Mouse (Mus musculus): ENCODE measurements around the gene Farp2.

GRCm38 (mm10) chr1:93632723-93633122 is 120.8 kb downstream of the Farp2 start:
- no peak for TF ChIP-seq ZNF384 (IDR thresholded peaks at IDR 0.05; ENCODE audit: low read depth, low read length)
- no peak for TF ChIP-seq CHD2 (IDR thresholded peaks at IDR 0.05; ENCODE audit: low read depth, low read length)
- TF ChIP-seq MAFK (IDR thresholded peaks at IDR 0.05; ENCODE audit: insufficient read depth, low read depth, low read length): no peak

All from ES-E14 (cell line).